Mouse (Mus musculus): ENCODE results near the gene Cntnap1. TPM values are rescaled to one million over a fixed set of nuclear protein-coding genes. Genes with fewer than 3 reads are reported as not detected.

Cntnap1 gene
- polyA plus RNA-seq, 1 experiment from 2014 or later: 1.1 TPM

Small RNA genes lying within 50 kb of the gene (microRNA-seq; reads per million reads assigned to microRNA genes)
- gene Gm27626: not detected

Other genes with a start within 250 kb of the Cntnap1 start
- gene Stat3, start 231.0 kb upstream of the Cntnap1 start, polyA plus RNA-seq (2015; fragmentation: Nextera tagmentation; extraction: Ambion mirVana): 58.5 and 63.7 TPM in 2 replicates
- gene Cavin1, start 199.6 kb upstream of the Cntnap1 start, polyA plus RNA-seq (2015; fragmentation: Nextera tagmentation; extraction: Ambion mirVana): 461 and 464 TPM in 2 replicates
- gene Atp6v0a1, start 161.1 kb upstream of the Cntnap1 start, polyA plus RNA-seq (2015; fragmentation: Nextera tagmentation; extraction: Ambion mirVana): 36.7 and 36.9 TPM in 2 replicates
- 20.6 and 23.1 TPM in 2 replicates for gene Naglu, start 100.5 kb upstream of the Cntnap1 start, polyA plus RNA-seq (2015; fragmentation: Nextera tagmentation; extraction: Ambion mirVana)
- gene Hsd17b1, start 92.1 kb upstream of the Cntnap1 start, polyA plus RNA-seq (2015; fragmentation: Nextera tagmentation; extraction: Ambion mirVana): 0.15 and 0.19 TPM in 2 replicates
- 39.7 and 45.1 TPM in 2 replicates for gene Coasy, start 88.0 kb upstream of the Cntnap1 start, polyA plus RNA-seq (2015; fragmentation: Nextera tagmentation; extraction: Ambion mirVana)
- gene Mlx, start 83.2 kb upstream of the Cntnap1 start, polyA plus RNA-seq (2015; fragmentation: Nextera tagmentation; extraction: Ambion mirVana): 41.3 and 60.3 TPM in 2 replicates
- gene Psmc3ip, start 75.1 kb upstream of the Cntnap1 start, polyA plus RNA-seq (2015; fragmentation: Nextera tagmentation; extraction: Ambion mirVana): 29.3 and 32.3 TPM in 2 replicates
- gene Retreg3, start 50.6 kb upstream of the Cntnap1 start, polyA plus RNA-seq (2015; fragmentation: Nextera tagmentation; extraction: Ambion mirVana): 18.4 and 19.6 TPM in 2 replicates
- gene Tubg1, start 50.6 kb upstream of the Cntnap1 start, polyA plus RNA-seq (2015; fragmentation: Nextera tagmentation; extraction: Ambion mirVana): 70.6 and 82.1 TPM in 2 replicates
- gene Tubg2, start 14.6 kb upstream of the Cntnap1 start, polyA plus RNA-seq (2015; fragmentation: Nextera tagmentation; extraction: Ambion mirVana): 3.1 TPM in 2 replicates
- 17.0 and 17.1 TPM in 2 replicates for gene Plekhh3, start 828 bp downstream of the Cntnap1 start, polyA plus RNA-seq (2015; fragmentation: Nextera tagmentation; extraction: Ambion mirVana)
- 0.23 and 0.35 TPM in 2 replicates for gene Ccr10, start 4.9 kb downstream of the Cntnap1 start, polyA plus RNA-seq (2015; fragmentation: Nextera tagmentation; extraction: Ambion mirVana)
- gene Ezh1, start 55.9 kb downstream of the Cntnap1 start, polyA plus RNA-seq (2015; fragmentation: Nextera tagmentation; extraction: Ambion mirVana): 19.4 and 20.8 TPM in 2 replicates
- gene Ramp2, start 75.5 kb downstream of the Cntnap1 start, polyA plus RNA-seq (2015; fragmentation: Nextera tagmentation; extraction: Ambion mirVana): 312 and 337 TPM in 2 replicates
- 132 and 135 TPM in 2 replicates for gene Vps25, start 83.2 kb downstream of the Cntnap1 start, polyA plus RNA-seq (2015; fragmentation: Nextera tagmentation; extraction: Ambion mirVana)
- gene Wnk4, start 90.0 kb downstream of the Cntnap1 start, polyA plus RNA-seq (2015; fragmentation: Nextera tagmentation; extraction: Ambion mirVana): 5.3 and 5.8 TPM in 2 replicates
- 1.9 and 3.2 TPM in 2 replicates for gene Cntd1, start 108.5 kb downstream of the Cntnap1 start, polyA plus RNA-seq (2015; fragmentation: Nextera tagmentation; extraction: Ambion mirVana)
- gene Coa3, start 108.6 kb downstream of the Cntnap1 start, polyA plus RNA-seq (2015; fragmentation: Nextera tagmentation; extraction: Ambion mirVana): 184 and 187 TPM in 2 replicates
- 136 and 151 TPM in 2 replicates for gene Becn1, start 131.8 kb downstream of the Cntnap1 start, polyA plus RNA-seq (2015; fragmentation: Nextera tagmentation; extraction: Ambion mirVana)
- 94.0 and 101 TPM in 2 replicates for gene Psme3, start 145.7 kb downstream of the Cntnap1 start, polyA plus RNA-seq (2015; fragmentation: Nextera tagmentation; extraction: Ambion mirVana)
- 0.92 and 1.2 TPM in 2 replicates for gene Aoc2, start 154.5 kb downstream of the Cntnap1 start, polyA plus RNA-seq (2015; fragmentation: Nextera tagmentation; extraction: Ambion mirVana)
- gene Aoc3, start 160.1 kb downstream of the Cntnap1 start, polyA plus RNA-seq (2015; fragmentation: Nextera tagmentation; extraction: Ambion mirVana): 1.9 and 2.2 TPM in 2 replicates
- gene G6pc, start 197.0 kb downstream of the Cntnap1 start, polyA plus RNA-seq (2015; fragmentation: Nextera tagmentation; extraction: Ambion mirVana): not detected in 2 replicates
- 63.9 and 67.2 TPM in 2 replicates for gene Aarsd1, start 247.1 kb downstream of the Cntnap1 start, polyA plus RNA-seq (2015; fragmentation: Nextera tagmentation; extraction: Ambion mirVana)

All from lung, embryonic 16.5 days (tissue).